Mouse (Mus musculus) megakaryocyte, embryonic 14.5 days (primary cell): ENCODE measurements at regions not wholly inside any gene's neighbourhood (a gene's known extent, or its start where the extent isn't known, plus 50 kb on each side); places are given as distances from the start of the nearest gene placed in this dataset.

Experiments
- FLI1 ChIP-seq: IDR thresholded peaks from 2 replicates; pipeline ENCODE4 v1.6.1; 2012; ENCODE audit warnings: low read length, inconsistent platforms, mixed read lengths
- GATA1 ChIP-seq: IDR thresholded peaks from 3 replicates; pipeline ENCODE4 v1.6.1; 2012; ENCODE audit warnings: mixed read lengths, low read length, inconsistent platforms, borderline replicate concordance

DNA sequence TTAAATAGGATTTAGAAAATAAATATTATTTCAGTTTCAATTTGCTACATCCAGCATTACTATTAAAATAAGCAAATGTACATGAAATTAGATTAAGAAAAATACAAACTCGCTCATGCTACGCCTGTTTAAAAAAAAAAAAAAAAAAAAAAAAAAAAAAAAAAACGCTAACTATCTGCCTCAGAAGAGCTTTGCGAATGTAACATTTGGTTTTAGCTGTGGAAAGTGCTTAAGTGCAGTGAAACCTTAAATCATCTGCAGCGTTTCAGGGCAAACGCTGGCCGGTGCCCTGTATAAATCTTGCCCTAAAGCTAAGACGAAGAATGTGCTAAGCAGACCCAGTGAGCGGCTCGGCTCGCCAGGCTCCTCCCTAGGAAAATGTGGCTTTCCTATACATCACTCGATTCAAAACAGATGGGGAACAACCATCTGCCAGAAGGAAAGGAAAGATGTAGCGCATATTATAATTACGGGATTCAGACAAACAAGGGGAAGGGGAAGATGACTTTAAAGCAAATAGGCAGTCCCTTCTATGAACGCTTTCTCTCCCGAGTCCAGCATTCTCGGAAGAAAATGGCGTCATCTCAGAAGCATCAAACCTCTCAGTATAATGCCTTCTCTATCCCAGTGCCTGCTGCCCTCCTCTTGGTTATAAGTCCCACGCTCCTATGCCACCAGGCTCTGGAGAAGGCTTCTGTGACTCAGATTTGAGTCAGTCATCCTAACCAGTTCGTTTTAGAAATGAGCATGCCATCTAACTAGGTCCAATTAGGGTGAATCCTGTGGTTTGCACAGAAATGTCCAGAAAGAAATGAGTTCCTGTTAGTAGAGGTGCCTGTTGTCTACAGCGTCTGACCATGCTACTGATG, 105.2 kb upstream of the Supt20 start:
- no peak for TF ChIP-seq FLI1
- no peak for TF ChIP-seq GATA1
